Mouse (Mus musculus) intestine, postnatal 0 days (tissue): Measurements from ENCODE around the gene Zscan18. TPM values are rescaled to one million over a fixed set of nuclear protein-coding genes. Genes with fewer than 3 reads are reported as not detected.

ENCODE experiments used
- ATAC-seq: fragments of 200-750 bp; cut with Nextera tagmentation; 2 replicates; pipeline ENCODE4 v1.8.0; 2017; ENCODE audit warnings: mild to moderate bottlenecking, moderate TSS enrichment, moderate library complexity
- H3K27ac ChIP-seq: fragments of 300-500 bp; sonication (generic); 2 replicates; pipeline ENCODE4 v1.5.1; 2014; ENCODE audit warnings: mild to moderate bottlenecking, low read depth, low read length, moderate library complexity
- H3K27me3 ChIP-seq: fragments of 300-500 bp; sonication (generic); replicated peaks from 2 replicates; pipeline ENCODE4 v1.6.1; 2014; ENCODE audit warnings: low read length, mixed read lengths; ENCODE audit not compliant: control insufficient read depth, insufficient read depth
- H3K36me3 ChIP-seq: fragments of 300-500 bp; sonication (generic); 2 replicates; pipeline ENCODE4 v1.6.1; 2014; ENCODE audit warnings: mild to moderate bottlenecking, moderate library complexity; ENCODE audit not compliant: control insufficient read depth, insufficient read depth
- H3K4me1 ChIP-seq: fragments of 300-500 bp; sonication (generic); replicated peaks from 2 replicates; pipeline ENCODE4 v1.6.1; 2014; ENCODE audit warnings: antibody characterized with exemption, low read length, mixed read lengths; ENCODE audit not compliant: control insufficient read depth, insufficient read depth
- H3K4me2 ChIP-seq: fragments of 300-500 bp; sonication (generic); replicated peaks from 2 replicates; pipeline ENCODE4 v1.6.1; 2014; ENCODE audit warnings: low read depth, mild to moderate bottlenecking, moderate library complexity
- H3K4me3 ChIP-seq: fragments of 300-500 bp; sonication (generic); 2 replicates; pipeline ENCODE4 v1.5.1; 2014; ENCODE audit warnings: low read depth, low read length
- H3K9ac ChIP-seq: fragments of 300-500 bp; sonication (generic); 2 replicates; pipeline ENCODE4 v1.6.1; 2014; ENCODE audit warnings: mild to moderate bottlenecking, low read depth, low read length
- H3K9me3 ChIP-seq: fragments of 300-500 bp; sonication (generic); 2 replicates; pipeline ENCODE4 v1.6.1; 2016; ENCODE audit warnings: mixed run types; ENCODE audit not compliant: control insufficient read depth
- CTCF ChIP-seq: sonication (generic); IDR thresholded peaks from 2 replicates; pipeline ENCODE4 v1.5.1; 2016; ENCODE audit warnings: low read depth, mild to moderate bottlenecking, control low read depth, antibody characterized with exemption, moderate library complexity
- WGBS: fragments of 180-500 bp; shearing (Covaris S2); extraction: QIAGEN DNeasy Blood & Tissue Kit; methylation state at CpG from one replicate; pipeline ENCODE4 v1.1.7; 2014; 5-methylcytosine and 5-hydroxymethylcytosine counted together
- polyA plus RNA-seq: library from polyadenylated mRNA; unstranded; fragments of >200 nt; fragmentation: Nextera tagmentation; extraction: Ambion mirVana; gene quantifications from 2 replicates; pipeline ENCODE4 v1.2.1, GENCODE M21; 2015

Zscan18 gene
- 0.77 and 1.1 TPM in 2 replicates for polyA plus RNA-seq

DNA sequence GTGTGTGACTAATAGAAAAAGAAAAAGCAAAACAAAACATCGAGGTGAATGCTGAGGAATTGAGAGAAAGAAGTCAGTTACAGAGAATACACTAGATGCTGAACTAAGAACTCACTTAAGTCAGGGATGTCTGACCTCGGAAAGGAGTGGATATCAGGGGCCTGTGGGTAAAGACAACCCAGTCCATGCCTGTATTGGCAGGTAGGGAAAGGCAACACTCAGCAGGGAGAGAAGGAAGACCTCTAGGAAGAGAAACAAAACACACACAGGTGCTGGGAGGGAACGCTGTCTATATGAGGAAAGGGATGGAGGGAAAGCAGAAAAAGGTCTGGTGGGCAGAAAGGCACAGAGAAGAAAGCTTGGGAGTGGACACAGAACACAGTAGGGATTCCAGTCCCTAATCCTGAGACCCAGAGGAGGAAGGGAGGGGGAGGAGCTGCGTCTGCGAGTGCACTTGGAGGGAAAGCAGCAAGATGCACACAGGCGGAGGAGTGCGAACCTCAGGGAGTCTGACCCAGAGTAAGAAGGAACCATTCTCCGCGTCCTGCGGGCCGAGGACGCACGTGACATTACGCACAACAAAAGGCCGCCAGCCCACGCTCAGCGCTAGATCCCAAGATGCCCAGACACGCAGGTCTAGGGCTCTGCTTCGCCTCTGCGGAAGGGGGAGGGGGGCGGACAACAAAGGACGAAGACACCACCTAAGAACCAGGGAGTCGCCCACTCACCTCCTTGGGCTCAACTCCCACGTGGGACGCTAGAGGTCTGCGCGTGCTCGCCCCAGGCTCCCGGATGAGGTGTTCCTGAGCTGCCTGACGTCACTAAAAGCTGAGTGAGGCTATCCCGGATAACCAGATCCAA lies at the start of gene Zscan18:
Gene Zscan18, minus strand, starts transcription at position 770 of the 861 bp plus-strand sequence.
- Histone ChIP-seq H3K4me3 (peak within 1 kb of the TSS; percentile 51), H3K27me3 (no peaks in the 10 kb centered on the region), H3K4me1 (no peaks in the 10 kb centered on the region), H3K4me2 (peak within 1 kb of the TSS; percentile 84), H3K9ac (peak within 1 kb of the TSS; percentile 43), H3K27ac (peak within 1 kb of the TSS; percentile 57; the same call in 1 of the 2 replicates), H3K9me3 (no peaks in the 10 kb centered on the region), H3K36me3 (peaks cover 7% of the 10 kb centered on the region; the same call in 1 of the 2 replicates)
- TF ChIP-seq CTCF: no peak
- peak; percentile 98 for ATAC-seq
- 6% methylated on average over 31 of the region's 31 CpGs for WGBS

DNA sequence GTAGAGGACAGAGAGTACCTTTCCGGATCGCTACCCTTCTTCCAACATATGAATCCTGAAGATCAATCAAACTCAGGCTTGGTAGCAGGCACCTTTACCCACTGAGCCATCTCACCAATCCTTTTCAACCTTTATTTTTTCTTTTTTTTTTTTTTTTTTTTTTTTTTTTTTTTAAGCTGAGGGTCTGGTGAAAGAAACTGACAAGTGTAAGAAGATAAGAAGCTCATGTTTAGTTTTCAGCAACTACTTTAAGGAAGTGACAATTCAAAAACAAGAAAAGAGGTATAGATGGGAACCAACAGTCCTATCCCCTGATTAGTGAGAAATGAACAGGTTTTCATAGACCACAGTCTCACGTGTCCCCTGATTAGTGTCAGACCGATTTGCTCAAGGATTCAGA lies 32.3 kb upstream of the Zscan18 start:
- H3K36me3 ChIP-seq: peaks cover 30% of the 10 kb centered on the region
- TF ChIP-seq CTCF: no peak

DNA sequence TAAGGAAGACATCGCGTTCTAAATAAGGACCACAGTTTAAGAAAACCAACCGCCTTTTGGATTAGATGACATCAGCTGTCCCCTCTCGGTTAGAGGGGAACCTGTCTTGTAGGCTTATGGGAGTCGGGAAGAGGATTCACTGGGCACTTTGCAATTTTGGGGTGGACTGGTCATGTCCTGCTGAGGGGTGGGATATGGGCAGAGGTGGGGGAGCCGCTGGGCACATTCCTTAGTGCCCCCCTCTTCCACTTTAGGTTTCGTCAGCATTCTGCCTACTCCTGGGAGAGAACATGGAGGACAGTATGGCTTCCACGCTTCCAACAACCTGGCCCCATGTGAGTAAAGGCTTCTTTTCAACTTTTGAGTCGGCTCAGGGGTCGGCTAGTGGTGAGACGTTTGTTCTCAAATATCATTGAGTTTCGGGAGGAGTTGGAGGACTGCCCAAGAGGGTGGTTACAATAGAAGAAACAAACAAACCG lies 31.8 kb upstream of the Zscan18 start:
- H3K4me2 ChIP-seq: peak overlapping the region; percentile 81
- no peak for TF ChIP-seq CTCF
- 28% methylated on average over 13 of the region's 13 CpGs for WGBS
- H3K27ac ChIP-seq: peak overlapping the region; percentile 73
- ATAC-seq: peak; percentile 27; the same call in 1 of the 2 replicates
- peaks cover 27% of the 10 kb centered on the region for H3K36me3 ChIP-seq
- no peaks in the 10 kb centered on the region for H3K4me1 ChIP-seq
- peak overlapping the region; percentile 82 for H3K4me3 ChIP-seq
- H3K27me3 ChIP-seq: no peaks in the 10 kb centered on the region
- H3K9me3 ChIP-seq: peaks cover 5% of the 10 kb centered on the region; the same call in 1 of the 2 replicates
- peak overlapping the region; percentile 78 for H3K9ac ChIP-seq

More for the DNA sequence above, 32.3 kb upstream of the Zscan18 start:
- H3K4me1 ChIP-seq: no peaks in the 10 kb centered on the region
- peaks cover 10% of the 10 kb centered on the region; the same call in 1 of the 2 replicates for H3K9me3 ChIP-seq
- ATAC-seq: no peak
- 96% methylated on average over 4 of the region's 4 CpGs for WGBS
- H3K4me2 ChIP-seq: peak overlapping the region; percentile 81
- no peak overlapping the region for H3K9ac ChIP-seq
- no peaks in the 10 kb centered on the region for H3K27me3 ChIP-seq
- H3K27ac ChIP-seq: no peak overlapping the region
- H3K4me3 ChIP-seq: peak overlapping the region; percentile 82

DNA sequence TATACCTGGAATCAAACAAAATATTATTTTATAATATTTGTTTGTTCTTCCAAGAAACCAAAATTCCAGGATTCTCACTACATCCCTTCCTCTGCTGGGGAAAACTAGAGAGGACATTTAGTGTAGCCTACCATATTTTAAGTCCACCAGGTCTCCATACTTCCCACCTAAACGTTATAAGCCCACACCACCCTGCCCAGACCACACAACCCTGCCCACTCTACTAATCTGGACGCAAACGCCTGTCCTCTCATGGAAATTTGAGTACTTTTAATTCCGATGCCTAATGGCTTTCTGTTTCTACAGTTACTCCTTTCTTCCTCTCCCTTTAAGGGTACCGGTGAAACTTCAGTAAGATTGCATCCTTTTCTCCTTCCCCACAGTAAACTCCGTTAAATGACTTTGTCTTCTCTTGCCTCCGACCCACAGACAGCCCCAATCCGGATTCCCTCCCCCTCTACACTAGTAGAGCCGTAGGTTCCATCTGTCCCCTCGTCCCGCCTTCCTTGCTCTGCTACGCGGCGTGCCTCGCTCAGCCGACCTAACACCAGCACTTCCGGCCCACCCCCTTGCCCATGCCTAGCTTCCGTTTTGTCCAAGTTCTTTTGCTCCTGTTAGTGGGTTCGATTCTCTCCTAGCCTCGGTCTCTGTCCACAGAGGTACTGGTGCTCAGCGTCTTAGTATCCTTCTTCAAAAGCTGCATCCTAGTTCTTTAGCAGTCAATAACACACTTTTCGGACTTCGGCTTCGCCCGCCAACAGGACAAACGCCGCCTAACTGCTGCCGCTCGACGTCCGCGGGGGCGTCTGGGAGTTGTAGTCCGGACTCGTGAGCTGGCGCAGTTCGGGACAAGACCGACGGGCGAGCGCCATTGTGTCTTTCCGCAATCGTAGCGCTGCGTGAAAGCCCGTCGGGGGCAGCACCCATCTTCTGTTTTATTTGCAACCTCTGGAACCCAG lies 31.0 kb upstream of the Zscan18 start, which contains the start of gene Zfp110:
Gene Zfp110, plus strand, starts transcription at position 600 of the 959 bp plus-strand sequence.
- peak within 1 kb of the TSS; percentile 81 for H3K4me2 ChIP-seq
- H3K9me3 ChIP-seq: no peaks in the 10 kb centered on the region
- peak within 1 kb of the TSS; percentile 73 for H3K27ac ChIP-seq
- H3K4me3 ChIP-seq: peak within 1 kb of the TSS; percentile 82
- H3K27me3 ChIP-seq: no peaks in the 10 kb centered on the region
- H3K4me1 ChIP-seq: no peaks in the 10 kb centered on the region
- ATAC-seq: peak; percentile 98
- H3K9ac ChIP-seq: peak within 1 kb of the TSS; percentile 78
- WGBS: 3% methylated on average over 47 of the region's 47 CpGs
- peaks cover 21% of the 10 kb centered on the region for H3K36me3 ChIP-seq
- TF ChIP-seq CTCF: peak; percentile 41

DNA sequence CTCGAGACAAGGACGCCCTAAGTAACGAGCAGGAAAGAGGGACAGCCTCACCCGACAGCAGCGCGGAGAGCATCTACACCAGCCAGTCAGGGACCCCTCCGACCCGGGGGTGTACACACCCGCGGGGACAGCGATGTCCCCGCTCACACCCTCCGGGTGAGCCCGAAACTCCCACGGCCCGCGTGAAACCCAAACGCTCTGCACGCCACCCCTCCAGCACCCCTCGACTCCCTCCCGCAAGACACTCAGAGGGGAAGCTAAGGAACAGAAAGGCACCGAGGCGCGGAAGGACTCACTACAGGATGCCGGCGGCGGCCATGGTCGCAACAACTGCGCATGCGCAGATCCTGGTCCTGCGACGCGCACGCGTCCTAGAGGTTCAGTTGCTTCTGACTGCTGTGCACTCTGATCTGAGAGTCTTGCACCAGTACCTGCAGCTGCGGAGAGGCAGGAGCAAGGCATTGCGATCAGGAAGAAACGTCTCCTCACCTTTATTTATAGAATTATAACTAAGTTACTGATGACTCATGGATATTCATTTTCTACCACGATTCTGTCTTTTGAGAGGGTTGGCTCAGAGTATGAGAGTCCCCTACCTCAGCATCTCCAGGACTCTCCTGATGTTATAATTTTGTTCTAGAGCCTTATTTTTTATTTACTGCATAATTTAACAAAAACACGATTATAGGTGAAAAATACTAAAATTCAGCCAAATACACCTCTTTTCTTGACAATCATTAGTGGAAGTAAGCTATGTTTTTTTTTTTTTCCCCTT lies 15.3 kb upstream of the Zscan18 start, which contains the start of gene Zfp329:
Gene Zfp329, minus strand, starts transcription at position 338 of the 775 bp plus-strand sequence.
- WGBS: under 1% methylated on average over 38 of the region's 40 CpGs
- no peaks in the 10 kb centered on the region for H3K4me1 ChIP-seq
- H3K4me2 ChIP-seq: peak within 1 kb of the TSS; percentile 77
- peak; percentile 99 for ATAC-seq
- H3K9ac ChIP-seq: peak within 1 kb of the TSS; percentile 86
- no peaks in the 10 kb centered on the region for H3K27me3 ChIP-seq
- H3K4me3 ChIP-seq: peak within 1 kb of the TSS; percentile 95
- H3K36me3 ChIP-seq: peaks cover 3% of the 10 kb centered on the region; the same call in 1 of the 2 replicates
- peaks cover 9% of the 10 kb centered on the region for H3K9me3 ChIP-seq
- peak within 1 kb of the TSS; percentile 21; the same call in 1 of the 2 replicates for H3K27ac ChIP-seq
- TF ChIP-seq CTCF: no peak
